Mouse (Mus musculus) heart, postnatal 0 days (tissue): ENCODE data around the gene Emb. TPM values are rescaled to one million over a fixed set of nuclear protein-coding genes. Genes with fewer than 3 reads are reported as not detected.
A peak's percentile ranks its signal among the peaks of the same experiment; 100 is the strongest.

ENCODE experiments used
- ATAC-seq: fragments of 200-750 bp; cut with Nextera tagmentation; 2 replicates; pipeline ENCODE4 v1.8.0; 2017; ENCODE audit warnings: low read depth, moderate number of reproducible peaks, moderate library complexity; ENCODE audit not compliant: insufficient read depth
- DNase-seq: peaks from one replicate; pipeline ENCODE4 v3.0.0-alpha.2; 2016; ENCODE audit warnings: low spot score
- H3K27ac ChIP-seq: fragments of 300-500 bp; sonication (generic); 2 replicates; pipeline ENCODE4 v1.5.1; 2014; ENCODE audit warnings: low read depth, mild to moderate bottlenecking
- H3K27me3 ChIP-seq: fragments of 300-500 bp; sonication (generic); 2 replicates; pipeline ENCODE4 v1.6.1; 2014; ENCODE audit warnings: low read length, mixed read lengths; ENCODE audit not compliant: control insufficient read depth, insufficient read depth
- H3K36me3 ChIP-seq: fragments of 300-500 bp; sonication (generic); replicated peaks from 2 replicates; pipeline ENCODE4 v1.6.1; 2014; ENCODE audit warnings: low read length, mixed read lengths; ENCODE audit not compliant: control insufficient read depth, insufficient read depth
- H3K4me1 ChIP-seq: fragments of 300-500 bp; sonication (generic); 2 replicates; pipeline ENCODE4 v1.6.1; 2014; ENCODE audit warnings: antibody characterized with exemption; ENCODE audit not compliant: control insufficient read depth, insufficient read depth
- H3K4me2 ChIP-seq: fragments of 300-500 bp; sonication (generic); 2 replicates; pipeline ENCODE4 v1.6.1; 2014; ENCODE audit warnings: low read depth, mild to moderate bottlenecking, low read length, moderate library complexity
- H3K4me3 ChIP-seq: fragments of 300-500 bp; sonication (generic); 2 replicates; pipeline ENCODE4 v1.5.1; 2014; ENCODE audit warnings: low read depth, low read length
- H3K9ac ChIP-seq: fragments of 300-500 bp; sonication (generic); replicated peaks from 2 replicates; pipeline ENCODE4 v1.6.1; 2014; ENCODE audit warnings: low read depth, low read length, mixed read lengths
- H3K9me3 ChIP-seq: fragments of 300-500 bp; sonication (generic); replicated peaks from 2 replicates; pipeline ENCODE4 v1.6.1; 2016; ENCODE audit warnings: low read length; ENCODE audit not compliant: control insufficient read depth
- CTCF ChIP-seq: IDR thresholded peaks from 2 replicates; pipeline ENCODE4 v1.5.1; 2016; ENCODE audit warnings: antibody characterized with exemption, control low read depth, low read depth
- EP300 ChIP-seq: IDR thresholded peaks from 2 replicates; pipeline ENCODE4 v1.6.1; 2016; ENCODE audit warnings: antibody characterized with exemption, low read depth
- WGBS: fragments of 180-500 bp; shearing (Covaris S2); extraction: QIAGEN DNeasy Blood & Tissue Kit; methylation state at CpG from one replicate; pipeline ENCODE4 v1.1.7; 2014; 5-methylcytosine and 5-hydroxymethylcytosine counted together
- polyA plus RNA-seq: library from polyadenylated mRNA; unstranded; fragments of >200 nt; fragmentation: Nextera tagmentation; extraction: Ambion mirVana; gene quantifications from 2 replicates; pipeline ENCODE4 v1.2.1, GENCODE M21; 2015
- total RNA-seq: library from RNA; depleted of rRNA; stranded (reverse); fragments of >200 nt; gene quantifications from 2 replicates; pipeline ENCODE4 v1.2.3, GENCODE M21; 2014; ENCODE audit warnings: low replicate concordance

Gene Emb
- total and polyA plus RNA-seq, 2 experiments from 2014 or later: 2.2 to 2.8 TPM

DNA sequence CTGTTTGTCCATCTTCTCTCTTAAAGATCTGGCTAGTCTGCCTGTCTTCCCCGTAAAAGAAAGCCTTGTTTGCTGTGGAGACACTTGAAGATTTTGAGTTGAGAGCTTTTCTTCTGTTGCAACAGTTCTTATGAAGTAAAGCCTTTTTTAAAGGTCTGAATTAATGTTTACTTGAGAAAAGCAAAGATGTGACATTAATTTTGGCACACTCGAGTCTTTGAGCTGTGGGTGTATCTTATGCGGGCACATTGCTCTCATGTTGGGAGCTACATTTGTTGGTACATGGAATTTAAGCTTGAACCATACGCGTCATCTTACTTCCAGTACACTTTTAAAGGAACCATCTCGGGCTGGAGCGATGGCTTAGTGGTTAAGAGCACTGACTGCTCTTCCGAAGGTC is 25.5 kb downstream of the Emb start:
- Histone ChIP-seq H3K4me3 (no peak overlapping the region), H3K36me3 (no peaks in the 10 kb centered on the region), H3K9ac (no peak overlapping the region), H3K27me3 (no peaks in the 10 kb centered on the region), H3K27ac (no peak overlapping the region), H3K4me1 (no peaks in the 10 kb centered on the region), H3K4me2 (no peak overlapping the region), H3K9me3 (no peaks in the 10 kb centered on the region)
- WGBS: 91% methylated on average over 8 of the region's 8 CpGs
- no peak for DNase-seq
- no peak for TF ChIP-seq CTCF
- no peak for TF ChIP-seq EP300
- no peak for ATAC-seq

DNA sequence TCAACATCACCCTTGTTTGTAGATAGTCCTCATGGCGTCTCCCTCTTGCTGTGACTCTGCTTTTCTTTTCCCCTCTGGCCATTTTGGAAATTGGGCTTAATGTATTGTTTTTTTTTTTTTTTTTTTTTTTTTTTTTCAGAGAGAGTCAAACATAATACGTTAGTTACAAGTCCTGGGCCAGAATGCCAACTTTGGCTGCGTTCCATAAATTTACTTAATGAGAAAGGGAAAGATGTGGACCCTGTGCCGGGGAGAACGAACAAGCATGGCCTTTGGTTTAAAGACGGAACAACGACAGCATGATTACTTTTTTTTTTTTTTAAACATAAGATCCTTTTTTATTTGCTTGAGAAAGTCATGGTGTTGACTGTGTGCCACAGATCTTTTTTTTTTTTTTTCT is 26.1 kb downstream of the Emb start:
- TF ChIP-seq EP300 (no peak), CTCF (no peak)
- ATAC-seq (no peak), DNase-seq (no peak)
- 84% methylated on average over 7 of the region's 7 CpGs for WGBS
- Histone ChIP-seq H3K4me1 (no peaks in the 10 kb centered on the region), H3K4me3 (no peak overlapping the region), H3K4me2 (no peak overlapping the region), H3K9ac (no peak overlapping the region), H3K9me3 (no peaks in the 10 kb centered on the region), H3K36me3 (no peaks in the 10 kb centered on the region), H3K27me3 (no peaks in the 10 kb centered on the region), H3K27ac (no peak overlapping the region)

DNA sequence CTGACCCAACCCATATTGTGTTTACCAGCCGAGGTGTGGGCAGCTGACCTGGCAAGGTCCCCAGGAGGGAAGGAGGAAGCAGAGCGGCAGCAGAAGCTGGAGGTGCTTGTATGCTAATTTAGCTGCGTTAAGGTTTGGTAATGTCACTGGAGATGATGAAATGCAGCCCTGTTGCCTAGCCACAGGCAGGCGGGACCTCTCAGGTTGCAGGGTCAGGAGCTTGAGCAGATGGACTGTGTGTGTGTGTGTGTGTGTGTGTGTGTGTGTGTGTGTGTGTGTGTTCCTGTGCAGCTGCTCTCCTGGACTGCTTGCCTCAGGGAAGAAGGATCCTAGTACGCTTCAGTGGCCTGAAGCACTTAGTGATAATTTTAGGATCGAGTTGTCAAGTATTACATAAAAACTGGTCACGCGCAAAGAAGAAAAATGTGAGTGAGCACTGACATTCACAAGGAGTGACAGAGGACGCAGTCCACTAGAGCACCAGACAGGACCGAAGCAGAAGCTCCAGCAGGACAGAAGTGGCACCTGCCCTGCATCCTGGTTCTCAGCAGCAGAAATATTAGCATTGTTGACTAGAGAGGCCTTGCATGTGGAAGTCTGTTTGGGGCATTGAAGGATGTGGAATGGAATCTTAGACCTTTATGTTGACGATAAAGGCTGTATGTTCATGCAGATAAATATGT is 27.3 kb downstream of the Emb start:
- ATAC-seq (peak; percentile 27; the same call in 1 of the 2 replicates), DNase-seq (peak; percentile 22)
- no peaks in the 10 kb centered on the region for H3K27me3 ChIP-seq
- H3K4me2 ChIP-seq: no peak overlapping the region
- H3K9me3 ChIP-seq: no peaks in the 10 kb centered on the region
- H3K27ac ChIP-seq: no peak overlapping the region
- TF ChIP-seq EP300 (no peak), CTCF (no peak)
- H3K4me1 ChIP-seq: no peaks in the 10 kb centered on the region
- 32% methylated on average over 11 of the region's 11 CpGs for WGBS
- H3K4me3 ChIP-seq: no peak overlapping the region
- no peak overlapping the region for H3K9ac ChIP-seq
- H3K36me3 ChIP-seq: no peaks in the 10 kb centered on the region

DNA sequence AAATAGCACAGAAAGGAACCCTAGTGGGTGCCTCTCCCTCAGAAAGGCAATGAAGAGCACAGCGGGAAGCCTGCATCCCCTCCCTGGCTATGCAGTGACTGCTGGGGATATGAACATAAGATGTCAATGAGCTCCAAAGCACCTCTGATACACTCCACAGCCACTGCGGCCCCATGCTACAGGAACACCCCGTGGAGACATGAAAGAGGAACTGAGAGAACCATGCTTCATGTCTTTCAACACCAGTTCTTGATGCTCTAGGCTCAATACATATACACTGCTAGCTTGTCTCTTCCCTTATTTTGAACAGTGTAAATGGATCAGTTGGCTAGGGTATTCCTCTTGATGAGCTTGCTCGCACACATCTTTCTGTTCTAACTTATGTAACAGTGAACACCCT is 28.8 kb downstream of the Emb start:
- no peak overlapping the region for H3K27ac ChIP-seq
- DNase-seq: no peak
- TF ChIP-seq CTCF: no peak
- TF ChIP-seq EP300: no peak
- no peaks in the 10 kb centered on the region for H3K4me1 ChIP-seq
- H3K36me3 ChIP-seq: no peaks in the 10 kb centered on the region
- ATAC-seq: no peak
- no peak overlapping the region for H3K4me2 ChIP-seq
- H3K4me3 ChIP-seq: no peak overlapping the region
- no peak overlapping the region for H3K9ac ChIP-seq
- no peaks in the 10 kb centered on the region for H3K27me3 ChIP-seq
- WGBS: 52% methylated on average over 4 of the region's 4 CpGs
- H3K9me3 ChIP-seq: no peaks in the 10 kb centered on the region

DNA sequence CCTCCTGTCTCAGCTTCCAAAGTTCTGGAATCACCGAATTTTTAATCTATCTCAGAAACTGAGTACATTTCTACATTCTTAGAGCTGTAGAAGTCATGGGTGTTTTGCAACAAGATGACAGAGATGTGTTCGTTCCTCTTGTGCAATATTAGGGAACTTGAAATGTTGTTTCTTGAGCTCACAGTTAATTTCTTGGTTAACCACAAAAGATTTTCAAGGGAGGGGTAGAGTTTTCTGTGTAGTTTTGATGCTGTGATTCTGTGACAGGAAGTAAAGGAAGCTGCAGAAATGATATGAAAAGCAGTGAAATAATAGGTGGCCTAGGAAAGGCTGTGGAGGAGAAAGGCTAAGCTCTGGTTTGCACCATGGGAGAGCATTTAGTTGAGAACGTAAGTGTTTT is 33.7 kb downstream of the Emb start:
- 84% methylated on average over 3 of the region's 3 CpGs for WGBS
- H3K4me1 ChIP-seq: 0 out of 2 replicates have a peak, but pooled peaks cover 4% of the 10 kb centered on the region
- H3K4me2 ChIP-seq: no peak overlapping the region
- TF ChIP-seq CTCF: no peak
- TF ChIP-seq EP300: no peak
- ATAC-seq: no peak
- no peak overlapping the region for H3K27ac ChIP-seq
- no peak overlapping the region for H3K9ac ChIP-seq
- H3K36me3 ChIP-seq: no peaks in the 10 kb centered on the region
- DNase-seq: no peak
- H3K4me3 ChIP-seq: no peak overlapping the region
- no peaks in the 10 kb centered on the region for H3K27me3 ChIP-seq
- H3K9me3 ChIP-seq: no peaks in the 10 kb centered on the region

DNA sequence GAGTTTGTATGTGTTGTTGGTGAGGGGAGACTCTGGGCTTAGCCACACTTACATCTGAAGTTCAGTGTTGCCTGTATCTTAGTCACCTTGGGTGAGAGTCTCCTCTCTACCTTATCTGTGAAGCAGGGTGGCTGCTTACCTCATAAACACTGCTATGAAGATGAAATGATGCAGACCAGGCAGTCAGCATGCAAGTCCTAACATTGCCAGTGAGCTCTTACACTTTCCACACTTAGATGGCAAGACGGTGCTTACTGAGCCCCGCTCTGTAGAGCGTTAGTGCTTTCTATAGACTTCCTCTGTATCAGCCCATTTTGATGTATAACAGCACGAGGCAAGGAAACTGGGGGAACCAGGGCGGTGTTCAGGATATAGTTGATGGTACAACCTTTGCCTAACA is 34.3 kb downstream of the Emb start:
- Histone ChIP-seq H3K9ac (no peak overlapping the region), H3K4me3 (no peak overlapping the region), H3K4me1 (0 out of 2 replicates have a peak, but pooled peaks cover 4% of the 10 kb centered on the region), H3K4me2 (no peak overlapping the region), H3K27ac (no peak overlapping the region), H3K9me3 (no peaks in the 10 kb centered on the region), H3K27me3 (no peaks in the 10 kb centered on the region), H3K36me3 (no peaks in the 10 kb centered on the region)
- 66% methylated on average over 5 of the region's 5 CpGs for WGBS
- DNase-seq: no peak
- TF ChIP-seq EP300: no peak
- TF ChIP-seq CTCF: no peak
- no peak for ATAC-seq
